Mouse (Mus musculus) CH12.LX (cell line): ENCODE data around the gene Pde11a.

Experiments used
- CTCF ChIP-seq, 2 experiments: IDR thresholded peaks in 1 of 2; conservative IDR thresholded peaks in 1 of 2; 2 replicates each; pipeline ENCODE4 v1.5.1; 2011 to 2012; ENCODE audit warnings: low read depth in 2 of 2, low read length in 2 of 2, improper control_type of control experiment in 1 of 2, inconsistent platforms in 1 of 2, mild to moderate bottlenecking in 1 of 2, moderate library complexity in 1 of 2
- JUND ChIP-seq: conservative IDR thresholded peaks from 2 replicates; pipeline ENCODE4 v1.6.1; 2011; ENCODE audit warnings: low read depth, low read length, improper control_type of control experiment
- POLR2A ChIP-seq: IDR thresholded peaks from 2 replicates; pipeline ENCODE4 v1.6.1; 2011; ENCODE audit warnings: low read depth, mild to moderate bottlenecking, improper control_type of control experiment, low read length
- RCOR1 ChIP-seq: conservative IDR thresholded peaks from 2 replicates; pipeline ENCODE4 v1.6.1; 2012; ENCODE audit warnings: low read depth, mild to moderate bottlenecking, inconsistent platforms, low read length, improper control_type of control experiment
- SMC3 ChIP-seq: IDR thresholded peaks from 2 replicates; pipeline ENCODE4 v1.6.1; 2011; ENCODE audit warnings: low read depth, low read length, improper control_type of control experiment
- USF2 ChIP-seq: conservative IDR thresholded peaks from 2 replicates; pipeline ENCODE4 v1.6.1; 2011; ENCODE audit warnings: low read depth, low read length, improper control_type of control experiment

DNA sequence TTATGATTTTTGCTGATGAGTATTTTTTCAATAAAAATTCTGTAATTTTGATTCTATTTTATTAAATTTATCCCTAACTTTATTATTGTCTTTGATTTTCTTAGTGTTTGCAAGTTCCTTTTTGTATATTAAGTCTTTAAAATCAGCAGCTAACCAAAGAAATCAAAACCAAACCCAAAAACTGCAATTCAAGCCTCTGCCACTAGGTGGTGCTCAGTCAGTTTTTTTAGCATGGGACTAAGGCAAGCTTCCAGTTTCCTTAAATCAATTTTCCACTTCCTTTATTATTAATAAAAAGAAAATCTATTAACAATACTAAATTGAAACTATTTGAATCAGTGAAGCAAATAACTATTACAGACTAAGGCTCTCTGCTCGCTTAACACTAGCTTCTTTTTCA is 222.9 kb downstream of the Pde11a start:
- TF ChIP-seq CTCF (conservative IDR thresholded peaks at IDR 0.05 in 1 of 2, IDR thresholded peaks at IDR 0.05 in 1 of 2; ENCODE audit: low read depth in 2 of 2, low read length in 2 of 2) (peak; percentile 72 to 74), RCOR1 (no peak), SMC3 (no peak), POLR2A (no peak), USF2 (no peak), JUND (no peak)
